14 mouse cellular contexts compared by ENCODE assay signal in the genomic region with DNA sequence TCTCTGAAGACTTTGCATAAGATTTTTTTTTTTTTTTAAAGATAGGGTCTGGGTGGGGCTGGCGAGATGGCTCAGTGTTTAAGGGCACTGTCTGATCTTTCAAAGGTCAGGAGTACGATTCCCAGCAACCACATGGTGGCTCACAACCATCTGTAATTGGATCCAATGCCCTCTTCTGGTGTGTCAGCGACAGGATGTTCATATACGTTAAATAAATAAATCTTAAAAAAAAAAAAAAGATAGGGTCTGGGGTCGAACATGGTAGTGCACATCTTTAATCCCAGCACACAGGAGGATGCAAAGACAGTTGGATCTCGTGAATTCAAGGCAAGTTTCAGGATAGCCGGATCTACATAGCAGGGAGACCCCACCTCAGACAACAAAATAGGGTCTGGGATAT.
"Had no signal": no experiment of that assay in that cellular context is flagged by ENCODE, and none has a peak within 500 bp of the region (broad histone marks: within the 10 kb centered on the region; RNA-seq: fewer than 3 reads in every experiment).

No protein-coding gene starts in this region.

- ATAC-seq: lung, postnatal 0 days; midbrain, embryonic 15.5 days had no signal

- H3K27me3 ChIP-seq: kidney, embryonic 15.5 days; liver, embryonic 15.5 days; midbrain, embryonic 15.5 days; neural tube, embryonic 13.5 days had no signal

- H3K9ac ChIP-seq: kidney, embryonic 15.5 days; liver, embryonic 15.5 days; midbrain, embryonic 15.5 days; neural tube, embryonic 13.5 days had no signal

- H3K9me3 ChIP-seq: kidney, embryonic 15.5 days; liver, embryonic 15.5 days; midbrain, embryonic 15.5 days; neural tube, embryonic 13.5 days had no signal

- DNase-seq: kidney, postnatal 14 days; left cerebral cortex, postnatal 4 days; lung, adult 2 months; lung, postnatal 36 days; right cerebral cortex, adult 18-20 months; right cerebral cortex, postnatal 4 days; thymus, adult 2 months; thymus, postnatal 25 days had no signal

- H3K4me3 ChIP-seq: kidney, embryonic 15.5 days; liver, embryonic 15.5 days; midbrain, embryonic 15.5 days; neural tube, embryonic 13.5 days had no signal

- H3K36me3 ChIP-seq: liver, embryonic 15.5 days; midbrain, embryonic 15.5 days; neural tube, embryonic 13.5 days had no signal

- H3K27ac ChIP-seq: kidney, embryonic 15.5 days; liver, embryonic 15.5 days; midbrain, embryonic 15.5 days; neural tube, embryonic 13.5 days; stomach, postnatal 0 days had no signal
